Mouse (Mus musculus): Measurements from ENCODE around the gene Rasl12.
A peak's percentile ranks its signal among the peaks of the same experiment; 100 is the strongest.

- peak; percentile 66; the same call in 1 of the 2 replicates for TF ChIP-seq POLR2A (IDR thresholded peaks at IDR 0.05; ENCODE audit: control insufficient read depth, extremely low read depth, insufficient read depth, low read length, poor library complexity)
- TF ChIP-seq CTCF (IDR thresholded peaks at IDR 0.05; ENCODE audit: borderline replicate concordance, control insufficient read depth, extremely low read depth, insufficient read depth, low read length, poor library complexity), result no peak; the same call in 1 of the 2 replicates
These were observed 37.5 kb downstream of the Rasl12 start, which contains the start of gene Mtfmt for GRCm38 (mm10) chr9:65435671-65436301.
